Mouse (Mus musculus) MEL (cell line): ENCODE measurements around the gene Mrpl33. TPM values are rescaled to one million over a fixed set of nuclear protein-coding genes. Genes with fewer than 3 reads are reported as not detected.

Source experiments
- DNase-seq: peaks from one replicate; pipeline ENCODE4 v3.0.0; 2011; ENCODE audit warnings: low read depth, low spot score
- H3K27ac ChIP-seq: 2 replicates; pipeline ENCODE4 v1.5.1; 2012; ENCODE audit warnings: low read depth, mild to moderate bottlenecking, control low read depth, low read length, moderate library complexity; ENCODE audit not compliant: control insufficient read depth
- H3K27me3 ChIP-seq, 2 experiments: fragments of 150-350 bp in 1 of 2; sonication (generic) in 1 of 2; 2 replicates each; pipeline ENCODE4 v1.6.1; 2012; ENCODE audit warnings: low read length in 2 of 2, mild to moderate bottlenecking in 2 of 2, improper control_type of control experiment in 1 of 2, moderate library complexity in 1 of 2; ENCODE audit not compliant: insufficient read depth in 2 of 2, control insufficient read depth in 1 of 2
- H3K36me3 ChIP-seq, 2 experiments: 2 replicates each; pipeline ENCODE4 v1.6.1; 2012 to 2014; ENCODE audit warnings: low read length in 2 of 2, improper control_type of control experiment in 1 of 2, inconsistent platforms in 1 of 2, mild to moderate bottlenecking in 1 of 2; ENCODE audit not compliant: insufficient read depth in 2 of 2, control insufficient read depth in 1 of 2
- H3K4me1 ChIP-seq, 2 experiments: fragments of 150-350 bp in 1 of 2; sonication (generic) in 1 of 2; 2 replicates each; pipeline ENCODE4 v1.6.1; 2012; ENCODE audit warnings: low read length in 2 of 2, improper control_type of control experiment in 1 of 2, mild to moderate bottlenecking in 1 of 2; ENCODE audit not compliant: insufficient read depth in 2 of 2, control insufficient read depth in 1 of 2
- H3K4me3 ChIP-seq, 2 experiments: fragments of 150-350 bp in 1 of 2; sonication (generic) in 1 of 2; 2 replicates each; pipeline ENCODE4 v1.5.1; 2012; ENCODE audit warnings: low read depth in 2 of 2, low read length in 2 of 2, mild to moderate bottlenecking in 2 of 2, moderate library complexity in 2 of 2, control low read depth in 1 of 2, improper control_type of control experiment in 1 of 2; ENCODE audit not compliant: control insufficient read depth in 1 of 2, insufficient read depth in 1 of 2
- H3K79me2 ChIP-seq: 2 replicates; pipeline ENCODE4 v1.6.1; 2012; ENCODE audit warnings: mild to moderate bottlenecking, low read length, moderate library complexity; ENCODE audit not compliant: control insufficient read depth, poor library complexity, insufficient read depth
- H3K9ac ChIP-seq: 2 replicates; pipeline ENCODE4 v1.6.1; 2012; ENCODE audit warnings: low read depth, mild to moderate bottlenecking, control low read depth, low read length, moderate library complexity; ENCODE audit not compliant: control insufficient read depth, poor library complexity, severe bottlenecking
- H3K9me3 ChIP-seq: fragments of 150-350 bp; sonication (generic); replicated peaks from 2 replicates; pipeline ENCODE4 v1.6.1; 2012; ENCODE audit warnings: mild to moderate bottlenecking, low read length, improper control_type of control experiment, moderate library complexity; ENCODE audit not compliant: insufficient read depth
- CHD1 ChIP-seq: IDR thresholded peaks from 2 replicates; pipeline ENCODE4 v1.6.1; 2012; ENCODE audit warnings: low read depth, mild to moderate bottlenecking, inconsistent platforms, low read length, improper control_type of control experiment
- ETS1 ChIP-seq: IDR thresholded peaks from 2 replicates; pipeline ENCODE4 v1.6.1; 2012; ENCODE audit warnings: low read depth, mild to moderate bottlenecking, inconsistent platforms, low read length, improper control_type of control experiment, moderate library complexity
- GABPA ChIP-seq: IDR thresholded peaks from 2 replicates; pipeline ENCODE4 v1.6.1; 2012; ENCODE audit warnings: low read depth, mild to moderate bottlenecking, inconsistent platforms, low read length, improper control_type of control experiment, moderate library complexity
- GATA1 ChIP-seq: IDR thresholded peaks from 2 replicates; pipeline ENCODE4 v1.6.1; 2011; ENCODE audit warnings: low read depth, low read length, improper control_type of control experiment
- KAT2A ChIP-seq: conservative IDR thresholded peaks from 2 replicates; pipeline ENCODE4 v1.6.1; 2012; ENCODE audit warnings: low read depth, low read length, improper control_type of control experiment, inconsistent platforms
- MAFK ChIP-seq: IDR thresholded peaks from 2 replicates; pipeline ENCODE4 v1.6.1; 2011; ENCODE audit warnings: low read depth, mild to moderate bottlenecking, low read length, improper control_type of control experiment, borderline replicate concordance
- MXI1 ChIP-seq: IDR thresholded peaks from 2 replicates; pipeline ENCODE4 v1.6.1; 2011; ENCODE audit warnings: mild to moderate bottlenecking, low read depth, low read length, improper control_type of control experiment
- MYB ChIP-seq: IDR thresholded peaks from 2 replicates; pipeline ENCODE4 v1.6.1; 2011; ENCODE audit warnings: mild to moderate bottlenecking, low read depth, low read length, improper control_type of control experiment
- POLR2A ChIP-seq, 2 experiments: IDR thresholded peaks; 2 replicates each; pipeline ENCODE4 v1.6.1; 2011 to 2012; ENCODE audit warnings: low read length in 2 of 2, mild to moderate bottlenecking in 2 of 2, control low read depth in 1 of 2, improper control_type of control experiment in 1 of 2, low read depth in 1 of 2, moderate library complexity in 1 of 2; ENCODE audit not compliant: control insufficient read depth in 1 of 2, insufficient read depth in 1 of 2, poor library complexity in 1 of 2
- POLR2AphosphoS2 ChIP-seq: IDR thresholded peaks from 2 replicates; pipeline ENCODE4 v1.6.1; 2011; ENCODE audit warnings: low read length, improper control_type of control experiment
- RCOR1 ChIP-seq: IDR thresholded peaks from 2 replicates; pipeline ENCODE4 v1.6.1; 2012; ENCODE audit warnings: low read depth, mild to moderate bottlenecking, inconsistent platforms, low read length, improper control_type of control experiment
- TAL1 ChIP-seq: IDR thresholded peaks from 2 replicates; pipeline ENCODE4 v1.6.1; 2012; ENCODE audit warnings: mild to moderate bottlenecking, inconsistent platforms, low read length, moderate library complexity, mixed read lengths
- TBP ChIP-seq: IDR thresholded peaks from 2 replicates; pipeline ENCODE4 v1.8.0; 2011; ENCODE audit warnings: low read depth, low read length, improper control_type of control experiment
- UBTF ChIP-seq: IDR thresholded peaks from 2 replicates; pipeline ENCODE4 v1.6.1; 2012; ENCODE audit warnings: low read depth, mild to moderate bottlenecking, inconsistent platforms, low read length, improper control_type of control experiment, moderate library complexity, borderline replicate concordance; ENCODE audit not compliant: insufficient read depth
- USF2 ChIP-seq, 2 experiments: IDR thresholded peaks; 2 replicates each; pipeline ENCODE4 v1.6.1; 2011 to 2012; ENCODE audit warnings: improper control_type of control experiment in 2 of 2, low read length in 2 of 2, borderline replicate concordance in 1 of 2, inconsistent platforms in 1 of 2, low read depth in 1 of 2, mild to moderate bottlenecking in 1 of 2; ENCODE audit not compliant: insufficient read depth in 1 of 2
- ZNF384 ChIP-seq: IDR thresholded peaks from 2 replicates; pipeline ENCODE4 v1.6.1; 2012; ENCODE audit warnings: low read depth, mild to moderate bottlenecking, inconsistent platforms, low read length, improper control_type of control experiment
- polyA plus RNA-seq, 2 experiments: library from polyadenylated mRNA; stranded (reverse) in 1 of 2; unstranded in 1 of 2; fragments of >175 nt in 1 of 2; fragments of >200 nt in 1 of 2; gene quantifications; 2 replicates each; pipeline versions ENCODE4 v1.2.1 to v1.2.4; 2012; ENCODE audit warnings: low replicate concordance in 2 of 2, low read depth in 1 of 2; ENCODE audit not compliant: insufficient read length in 2 of 2, insufficient read depth in 1 of 2, missing spikeins in 1 of 2
- total RNA-seq: library from RNA; depleted of rRNA; stranded (reverse); fragments of 300-350 nt; gene quantifications from 2 replicates; pipeline ENCODE4 v1.2.3, GENCODE M21; 2012

Gene Mrpl33
- total and polyA plus RNA-seq, 3 experiments, result 158 to 249 TPM; not detected in 1

DNA sequence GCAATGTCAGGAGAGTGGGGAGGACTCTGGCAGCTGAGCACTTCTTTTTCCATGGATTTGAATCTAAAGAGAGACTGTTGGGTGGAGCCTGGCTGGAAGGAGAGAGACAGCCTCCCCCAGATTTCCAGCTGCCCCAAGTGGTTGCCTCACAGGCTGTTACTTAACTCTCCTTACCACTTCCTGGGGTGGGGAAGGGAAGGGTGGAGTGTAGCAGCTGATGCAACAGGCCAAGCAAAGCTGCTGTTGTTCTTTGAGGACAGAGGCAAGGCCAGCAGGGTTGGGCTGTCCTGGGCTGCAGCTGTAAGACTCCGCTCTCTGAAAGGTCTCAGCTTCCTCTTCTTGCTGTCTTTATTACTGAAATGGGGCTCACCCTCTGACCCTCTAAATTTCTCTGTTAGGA lies 5.6 kb downstream of the Mrpl33 start (continued):
- no peak for TF ChIP-seq USF2 (IDR thresholded peaks at IDR 0.05; ENCODE audit: borderline replicate concordance in 1 of 2, insufficient read depth in 1 of 2, low read depth in 1 of 2, low read length in 2 of 2)
- no peak for TF ChIP-seq ZNF384

DNA sequence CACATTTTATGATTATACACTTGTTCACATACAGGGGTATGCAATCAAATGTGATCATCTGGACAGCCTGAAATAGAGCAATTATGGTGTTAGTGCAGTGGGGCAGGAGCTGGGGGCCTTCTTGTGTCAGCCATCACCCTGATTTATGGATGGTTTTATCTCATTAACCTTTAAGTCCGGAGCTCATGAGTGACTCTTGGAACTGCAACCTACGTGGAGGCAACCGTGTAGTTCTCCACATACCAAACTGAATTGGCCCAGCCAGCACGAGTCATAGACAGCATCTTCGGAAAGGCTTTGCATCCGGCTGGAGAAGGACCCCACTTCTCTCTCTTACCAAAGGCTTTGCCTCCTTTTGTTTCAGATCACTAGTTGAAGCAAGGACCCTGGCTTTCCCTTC lies 7.0 kb downstream of the Mrpl33 start:
- TF ChIP-seq TBP, result no peak
- peaks cover 3% of the 10 kb centered on the region for H3K79me2 ChIP-seq
- no peaks in the 10 kb centered on the region for H3K9me3 ChIP-seq
- no peak overlapping the region; the same call in 1 of the 2 replicates for H3K27ac ChIP-seq
- H3K36me3 ChIP-seq, result peaks cover 8 to 50% of the 10 kb centered on the region in 2 experiments; a peak in 3 of 4 replicates
- H3K4me3 ChIP-seq, result no peak overlapping the region
- H3K27me3 ChIP-seq, result no peaks in the 10 kb centered on the region
- no peak overlapping the region for H3K9ac ChIP-seq
- DNase-seq, result no peak
- peaks cover 22 to 41% of the 10 kb centered on the region in 2 experiments for H3K4me1 ChIP-seq

DNA sequence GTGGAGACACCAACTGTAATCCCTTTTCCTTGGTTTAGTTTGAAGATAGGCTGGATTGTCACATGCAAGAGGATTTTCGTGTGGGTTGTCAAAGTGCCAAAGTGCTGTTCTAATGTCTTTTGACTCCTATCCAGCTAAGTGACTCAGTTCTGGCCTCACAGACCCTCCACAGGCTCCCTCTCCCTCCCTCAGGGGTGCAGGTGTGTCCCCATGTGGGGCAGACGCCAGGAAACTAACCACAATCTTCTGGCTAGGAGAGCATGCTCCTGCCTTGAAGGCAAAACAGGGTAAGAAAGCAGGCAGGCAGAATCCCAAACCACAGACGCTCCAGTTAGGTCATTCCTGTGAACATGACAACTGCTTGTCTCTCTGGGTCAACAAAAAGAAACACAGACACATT lies 9.4 kb downstream of the Mrpl33 start:
- DNase-seq, result no peak
- Histone ChIP-seq H3K9ac (no peak overlapping the region), H3K79me2 (no peaks in the 10 kb centered on the region; the same call in 1 of the 2 replicates), H3K27ac (no peak overlapping the region), H3K27me3 (no peaks in the 10 kb centered on the region), H3K9me3 (no peaks in the 10 kb centered on the region), H3K4me1 (peaks cover 19 to 26% of the 10 kb centered on the region in 2 experiments), H3K36me3 (peaks cover 8 to 38% of the 10 kb centered on the region in 2 experiments; a peak in 3 of 4 replicates), H3K4me3 (no peak overlapping the region)
- TF ChIP-seq CHD1 (no peak), ETS1 (peak; percentile 14; the same call in 1 of the 2 replicates)

DNA sequence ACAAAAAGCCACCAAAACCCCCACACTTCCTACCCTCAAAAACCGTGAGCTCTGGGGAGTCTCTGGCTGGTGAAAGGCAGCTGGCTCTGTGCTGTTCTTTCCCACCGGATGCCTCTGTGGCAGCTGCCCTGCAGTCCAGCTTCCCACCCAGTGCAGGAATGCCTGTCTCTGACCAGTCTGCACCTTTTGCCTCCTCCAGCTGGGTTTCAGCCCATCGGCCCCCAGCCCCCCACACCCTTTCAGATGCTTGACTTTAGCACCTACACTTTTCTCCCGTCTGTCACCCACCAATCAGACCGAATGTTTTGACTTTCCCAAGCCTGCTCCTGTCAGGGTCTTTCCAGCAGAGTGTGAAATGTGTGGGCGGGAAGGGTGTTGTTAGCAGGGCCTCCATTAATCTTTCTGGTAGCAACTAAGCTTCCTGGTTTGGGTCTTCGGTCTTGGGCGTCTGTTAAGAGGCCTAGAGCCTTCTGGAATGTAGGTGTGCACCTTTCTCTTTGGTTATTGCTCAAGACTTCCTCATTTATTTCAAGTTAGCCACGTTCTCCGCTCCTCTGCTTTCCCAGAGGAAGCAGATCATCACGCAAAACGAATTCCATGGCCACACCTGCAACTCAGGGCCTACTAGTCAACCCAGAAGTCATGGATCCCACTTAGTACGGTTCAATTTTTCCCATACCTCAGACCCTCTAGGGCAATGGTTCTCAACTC lies 13.8 kb downstream of the Mrpl33 start:
- Histone ChIP-seq H3K4me1 (peaks cover 13 to 27% of the 10 kb centered on the region in 2 experiments), H3K36me3 (peaks cover 3 to 25% of the 10 kb centered on the region in 2 experiments; a peak in 3 of 4 replicates), H3K79me2 (peaks cover 11% of the 10 kb centered on the region), H3K27me3 (no peaks in the 10 kb centered on the region), H3K9ac (no peak overlapping the region), H3K9me3 (no peaks in the 10 kb centered on the region), H3K4me3 (no peak overlapping the region), H3K27ac (peak overlapping the region; percentile 28)
- TF ChIP-seq TAL1 (no peak), MAFK (no peak), POLR2AphosphoS2 (0 out of 2 replicates have a peak, but pooled peaks have one; percentile 41), POLR2A (IDR thresholded peaks at IDR 0.05; ENCODE audit: control insufficient read depth in 1 of 2, insufficient read depth in 1 of 2, low read depth in 1 of 2, low read length in 2 of 2, poor library complexity in 1 of 2) (no peak), MXI1 (no peak), GABPA (no peak), RCOR1 (0 out of 2 replicates have a peak, but pooled peaks have one; percentile 9), MYB (no peak), GATA1 (no peak), UBTF (no peak), KAT2A (no peak)
- DNase-seq, result peak; percentile 33
